Mouse (Mus musculus): ENCODE results near the gene Garnl3. TPM values are rescaled to one million over a fixed set of nuclear protein-coding genes. Genes with fewer than 3 reads are reported as not detected.
"Not testable (repeated sequence)": the region's sequence is repeated elsewhere in the genome, so short reads cannot be mapped to it uniquely, and the experiment has no call there.

Garnl3 gene
- polyA plus RNA-seq, 1 experiment from 2014 or later: 2.1 TPM

DNA sequence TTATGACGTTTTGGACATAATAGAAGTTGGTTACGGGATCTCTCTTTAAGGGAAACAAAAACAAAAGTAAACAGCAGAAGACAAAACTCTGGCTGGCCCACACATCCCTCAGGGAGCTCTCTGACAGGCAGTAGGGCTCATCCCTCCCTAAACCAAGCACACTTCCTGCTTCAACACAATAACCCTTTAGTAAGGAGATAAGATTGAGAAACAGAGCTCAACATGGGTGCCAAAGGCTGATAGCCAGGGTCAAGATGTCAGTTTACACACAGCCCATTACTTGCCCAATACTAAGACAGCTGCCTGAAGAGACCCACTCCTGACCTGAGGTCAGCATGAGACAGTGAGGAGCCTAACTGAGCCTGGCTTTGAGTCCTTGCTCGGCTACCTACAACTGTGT is 89.9 kb downstream of the Garnl3 start:
- no peak overlapping the region for H3K9ac ChIP-seq
- no peaks in the 10 kb centered on the region for H3K27me3 ChIP-seq (replicated peaks)
- ATAC-seq: no peak
- WGBS (ENCODE audit: insufficient replicate concordance): 31% methylated on average over 3 of the region's 3 CpGs
- no peaks in the 10 kb centered on the region for H3K9me3 ChIP-seq (replicated peaks)
- no peak overlapping the region for H3K27ac ChIP-seq
- no peak overlapping the region for H3K4me3 ChIP-seq
- peaks cover 11% of the 10 kb centered on the region for H3K4me1 ChIP-seq
- H3K4me2 ChIP-seq: no peak overlapping the region
- no peaks in the 10 kb centered on the region for H3K36me3 ChIP-seq

DNA sequence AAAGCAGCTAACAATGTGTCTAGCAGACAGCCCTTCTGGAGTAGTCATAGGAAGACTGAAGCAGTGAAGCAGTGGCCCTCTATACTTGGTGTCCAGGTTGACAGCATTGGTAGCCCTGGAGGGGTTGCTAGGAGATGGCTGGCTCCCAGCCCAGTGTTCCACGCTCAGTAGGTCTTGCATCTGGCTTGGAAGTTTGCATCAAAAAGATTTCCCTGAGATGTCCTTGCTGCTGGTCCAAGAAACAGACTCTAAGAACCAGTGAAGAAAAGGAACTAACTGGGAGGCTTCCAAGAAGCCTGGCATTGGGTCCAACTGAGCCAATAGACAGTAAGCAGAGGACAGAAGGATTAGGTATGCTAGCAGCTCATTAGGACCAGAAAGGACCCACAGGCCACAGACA is 94.0 kb downstream of the Garnl3 start:
- no peaks in the 10 kb centered on the region for H3K27me3 ChIP-seq (replicated peaks)
- no peak overlapping the region for H3K9ac ChIP-seq
- no peak overlapping the region for H3K4me3 ChIP-seq
- 50% methylated on average over 1 of the region's 1 CpGs for WGBS (ENCODE audit: insufficient replicate concordance)
- H3K36me3 ChIP-seq: no peaks in the 10 kb centered on the region
- no peak overlapping the region for H3K27ac ChIP-seq
- H3K4me1 ChIP-seq: peaks cover 11% of the 10 kb centered on the region
- no peak for ATAC-seq
- H3K9me3 ChIP-seq (replicated peaks): no peaks in the 10 kb centered on the region
- no peak overlapping the region for H3K4me2 ChIP-seq

DNA sequence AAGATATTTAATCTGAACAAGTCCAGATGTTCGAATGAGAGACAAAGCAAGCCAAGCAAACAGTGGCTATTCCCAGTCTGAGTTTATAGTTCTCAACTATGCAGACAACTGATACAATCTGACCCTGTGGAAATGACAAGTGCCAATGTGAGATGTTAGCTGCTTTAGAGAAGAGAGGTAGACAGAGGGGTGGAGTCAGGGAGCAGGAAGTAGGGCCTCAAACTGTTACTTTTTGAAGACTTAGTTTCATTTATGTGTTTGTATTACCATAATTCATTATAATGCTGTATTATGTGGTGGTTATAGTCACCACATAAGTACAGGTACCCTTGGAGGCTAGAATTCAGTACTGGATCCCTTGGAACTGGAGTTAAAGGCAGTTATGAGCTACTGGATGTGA is 96.2 kb downstream of the Garnl3 start:
- Histone ChIP-seq H3K4me2 (no peak overlapping the region), H3K9ac (no peak overlapping the region), H3K27ac (no peak overlapping the region), H3K4me1 (0 out of 2 replicates have a peak, but pooled peaks cover 3% of the 10 kb centered on the region), H3K9me3 (replicated peaks) (no peaks in the 10 kb centered on the region), H3K36me3 (no peaks in the 10 kb centered on the region), H3K4me3 (no peak overlapping the region), H3K27me3 (replicated peaks) (no peaks in the 10 kb centered on the region)
- 46% methylated on average over 1 of the region's 1 CpGs for WGBS (ENCODE audit: insufficient replicate concordance)
- ATAC-seq: no peak

DNA sequence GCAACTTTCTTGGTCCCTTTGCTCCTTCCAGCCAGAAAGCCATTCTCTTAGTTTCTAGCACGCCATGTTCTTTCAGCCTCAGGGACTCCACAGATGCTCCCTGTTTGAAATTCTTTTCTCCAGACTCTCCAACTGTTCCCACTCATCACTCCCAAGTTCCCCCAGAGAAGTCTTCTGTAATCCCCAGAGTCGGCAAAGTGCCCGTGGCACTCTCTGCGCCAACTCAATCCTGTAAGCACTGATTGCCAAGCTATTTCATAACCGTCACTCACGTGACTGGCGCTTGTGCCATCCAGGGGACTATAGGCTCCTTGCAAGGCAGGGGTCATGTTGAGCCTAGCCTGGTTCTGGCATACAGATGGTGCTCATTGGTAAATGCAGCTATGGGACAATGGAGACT is 98.2 kb downstream of the Garnl3 start:
- no peak overlapping the region for H3K4me2 ChIP-seq
- ATAC-seq: no peak
- H3K9ac ChIP-seq: no peak overlapping the region
- H3K4me1 ChIP-seq: 0 out of 2 replicates have a peak, but pooled peaks cover 3% of the 10 kb centered on the region
- H3K36me3 ChIP-seq: no peaks in the 10 kb centered on the region
- no peak overlapping the region for H3K27ac ChIP-seq
- no peaks in the 10 kb centered on the region for H3K27me3 ChIP-seq (replicated peaks)
- WGBS (ENCODE audit: insufficient replicate concordance): 84% methylated on average over 7 of the region's 7 CpGs
- no peak overlapping the region for H3K4me3 ChIP-seq
- H3K9me3 ChIP-seq (replicated peaks): no peaks in the 10 kb centered on the region

DNA sequence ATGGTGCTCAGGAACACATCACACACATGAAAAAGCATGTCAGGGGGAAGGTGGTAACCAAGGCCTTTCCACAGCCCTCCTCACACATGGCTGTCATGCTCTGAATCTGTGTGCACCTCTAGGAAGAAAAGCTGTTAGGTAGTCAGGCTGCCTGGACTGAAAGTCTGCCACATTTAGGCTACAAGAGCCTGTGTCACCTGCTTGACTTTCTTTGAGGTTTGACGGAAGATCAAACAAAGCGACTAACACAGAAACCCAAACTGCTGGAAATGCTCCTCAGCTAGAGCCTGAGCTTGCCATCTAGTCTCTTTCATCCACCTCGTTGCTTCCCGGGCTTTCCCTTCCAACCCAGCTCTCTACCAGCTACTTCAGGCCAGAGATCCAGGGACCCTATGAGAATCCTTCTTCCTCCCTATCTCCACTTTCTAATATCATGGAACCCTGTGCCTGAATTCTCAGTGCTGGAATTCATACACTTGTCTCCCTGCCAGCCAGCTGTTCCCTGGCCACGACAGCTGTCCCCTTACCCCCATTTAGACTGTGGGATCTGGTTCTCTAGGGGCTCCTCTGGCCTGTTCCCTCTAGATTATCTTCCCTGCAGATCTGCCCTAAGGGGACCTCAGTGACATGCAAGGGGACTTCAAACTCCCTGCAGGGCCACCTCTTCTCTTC is 98.9 kb downstream of the Garnl3 start:
- Histone ChIP-seq H3K9me3 (replicated peaks) (no peaks in the 10 kb centered on the region), H3K27me3 (replicated peaks) (no peaks in the 10 kb centered on the region), H3K4me1 (0 out of 2 replicates have a peak, but pooled peaks cover 3% of the 10 kb centered on the region), H3K9ac (no peak overlapping the region), H3K27ac (no peak overlapping the region), H3K4me2 (no peak overlapping the region), H3K4me3 (no peak overlapping the region), H3K36me3 (no peaks in the 10 kb centered on the region)
- ATAC-seq: no peak
- 59% methylated on average over 5 of the region's 5 CpGs for WGBS (ENCODE audit: insufficient replicate concordance)

DNA sequence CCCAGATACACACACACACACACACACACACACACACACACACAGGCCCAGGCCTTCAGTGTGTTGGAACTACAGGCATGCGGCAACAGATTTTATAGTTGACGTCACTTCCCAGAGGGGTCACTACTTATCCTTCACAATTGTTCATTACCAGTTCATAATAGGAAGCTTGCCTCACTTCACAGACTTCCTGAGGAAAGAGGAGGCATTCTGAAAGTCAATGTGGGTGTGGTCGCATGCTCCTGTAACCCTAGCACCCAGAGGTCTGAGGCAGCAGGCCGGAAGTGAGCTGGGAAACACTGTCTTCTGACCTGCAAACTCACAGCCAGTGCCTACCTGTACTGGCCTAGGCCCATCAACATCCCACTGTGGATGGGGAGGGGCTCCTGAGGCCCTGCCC is 106.4 kb downstream of the Garnl3 start:
- Histone ChIP-seq H3K4me1 (0 out of 2 replicates have a peak, but pooled peaks cover 3% of the 10 kb centered on the region), H3K9ac (no peak overlapping the region), H3K9me3 (replicated peaks) (no peaks in the 10 kb centered on the region), H3K4me2 (no peak overlapping the region), H3K27ac (no peak overlapping the region), H3K36me3 (no peaks in the 10 kb centered on the region), H3K27me3 (replicated peaks) (no peaks in the 10 kb centered on the region), H3K4me3 (no peak overlapping the region)
- no peak for ATAC-seq
- WGBS (ENCODE audit: insufficient replicate concordance): 63% methylated on average over 4 of the region's 4 CpGs

DNA sequence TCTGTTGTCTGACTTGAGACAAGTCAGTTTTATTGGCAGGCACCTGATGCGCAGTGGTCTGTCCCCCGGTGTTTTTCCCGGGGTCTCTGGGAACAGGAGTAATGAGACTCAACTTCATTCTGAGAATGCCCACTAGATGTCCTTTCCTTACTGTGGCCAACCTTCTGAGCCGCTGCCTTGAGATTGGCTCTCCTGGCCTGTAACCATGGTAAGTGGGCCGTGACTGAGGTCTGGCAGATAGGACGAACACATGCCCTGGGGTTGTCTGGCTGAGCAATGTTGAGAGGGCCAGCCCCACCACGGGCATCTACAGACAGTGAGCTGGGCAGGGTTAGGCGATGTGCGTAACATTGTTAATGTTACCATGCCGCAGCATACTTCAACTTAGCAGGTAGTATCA is 106.9 kb downstream of the Garnl3 start:
- WGBS (ENCODE audit: insufficient replicate concordance): 61% methylated on average over 10 of the region's 10 CpGs

DNA sequence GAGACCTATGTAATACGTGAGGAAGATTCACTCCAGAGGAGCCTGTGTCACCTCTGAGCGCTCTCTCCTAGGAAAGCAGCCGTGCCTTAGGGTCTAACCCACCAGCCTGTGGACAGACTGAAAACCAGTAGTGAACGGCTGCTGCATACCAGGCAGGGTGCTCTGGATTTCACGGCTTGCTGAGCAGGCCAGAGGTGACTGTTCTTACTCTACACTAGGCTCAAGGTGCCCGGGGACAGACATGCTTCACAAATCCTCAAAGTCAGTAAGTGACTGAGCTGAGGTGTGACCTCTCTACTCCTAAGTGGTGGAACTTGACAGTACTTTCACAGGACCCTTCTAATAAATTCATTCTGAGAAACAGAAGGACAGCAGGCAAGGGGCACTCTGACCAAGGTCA is 108.6 kb downstream of the Garnl3 start:
- ATAC-seq: no peak
- 69% methylated on average over 6 of the region's 6 CpGs for WGBS (ENCODE audit: insufficient replicate concordance)
- no peak overlapping the region for H3K4me2 ChIP-seq
- no peak overlapping the region for H3K9ac ChIP-seq
- H3K4me3 ChIP-seq: no peak overlapping the region
- 0 out of 2 replicates have a peak, but pooled peaks cover 3% of the 10 kb centered on the region for H3K4me1 ChIP-seq
- H3K36me3 ChIP-seq: no peaks in the 10 kb centered on the region
- H3K27me3 ChIP-seq (replicated peaks): 0 out of 2 replicates have a peak, but pooled peaks cover 4% of the 10 kb centered on the region
- no peak overlapping the region for H3K27ac ChIP-seq
- no peaks in the 10 kb centered on the region for H3K9me3 ChIP-seq (replicated peaks)

More for the DNA sequence above, 106.9 kb downstream of the Garnl3 start:
- Histone ChIP-seq H3K36me3 (no peaks in the 10 kb centered on the region), H3K4me1 (0 out of 2 replicates have a peak, but pooled peaks cover 3% of the 10 kb centered on the region), H3K4me2 (no peak overlapping the region), H3K9ac (no peak overlapping the region), H3K27ac (no peak overlapping the region), H3K9me3 (replicated peaks) (no peaks in the 10 kb centered on the region), H3K27me3 (replicated peaks) (no peaks in the 10 kb centered on the region), H3K4me3 (no peak overlapping the region)
- no peak for ATAC-seq

DNA sequence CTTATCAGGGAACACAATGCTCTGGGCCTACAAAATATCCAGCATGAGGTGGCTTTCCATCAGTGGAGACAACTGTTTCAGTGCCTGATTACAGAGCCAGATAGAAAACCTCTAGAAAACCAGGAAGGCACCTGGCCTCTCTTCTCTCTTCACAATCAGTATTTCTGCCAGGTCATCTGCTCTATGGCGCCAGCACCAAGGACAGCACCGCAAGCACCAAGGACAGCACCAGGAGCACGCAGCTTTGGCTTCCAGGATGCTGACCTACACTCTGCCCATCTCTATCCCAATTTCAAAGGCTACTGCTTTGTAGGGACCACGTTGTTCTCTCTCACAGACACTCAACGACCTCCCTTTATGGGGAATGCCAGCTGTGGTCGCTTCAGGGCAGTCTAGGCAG is 113.4 kb downstream of the Garnl3 start:
- Histone ChIP-seq H3K9me3 (replicated peaks) (no peaks in the 10 kb centered on the region), H3K9ac (no peak overlapping the region), H3K27me3 (replicated peaks) (0 out of 2 replicates have a peak, but pooled peaks cover 4% of the 10 kb centered on the region), H3K4me3 (no peak overlapping the region), H3K4me1 (no peaks in the 10 kb centered on the region), H3K36me3 (no peaks in the 10 kb centered on the region), H3K4me2 (no peak overlapping the region), H3K27ac (no peak overlapping the region)
- WGBS (ENCODE audit: insufficient replicate concordance): 6% methylated on average over 6 of the region's 6 CpGs
- no peak for ATAC-seq

DNA sequence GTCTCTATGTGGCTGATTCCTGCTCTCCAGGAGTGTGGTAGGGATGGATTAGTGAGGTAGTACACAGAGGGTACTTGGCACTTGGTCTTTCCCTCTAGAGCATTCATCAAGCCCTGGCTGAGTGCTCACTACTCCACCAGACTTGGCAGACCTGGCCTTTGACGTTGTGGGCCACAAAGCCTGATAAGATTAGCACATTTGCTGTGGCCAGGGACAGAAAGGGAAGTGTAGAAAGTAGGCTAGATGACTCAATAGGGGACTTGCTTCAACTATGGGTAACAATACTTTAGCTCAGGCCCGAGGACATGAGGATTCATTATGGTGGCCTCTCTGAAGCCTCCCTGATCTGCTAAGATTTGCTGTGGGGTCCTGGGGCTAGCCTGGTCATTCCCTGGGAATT is 114.3 kb downstream of the Garnl3 start:
- H3K9ac ChIP-seq: no peak overlapping the region
- WGBS (ENCODE audit: insufficient replicate concordance): 17% methylated on average over 2 of the region's 2 CpGs

DNA sequence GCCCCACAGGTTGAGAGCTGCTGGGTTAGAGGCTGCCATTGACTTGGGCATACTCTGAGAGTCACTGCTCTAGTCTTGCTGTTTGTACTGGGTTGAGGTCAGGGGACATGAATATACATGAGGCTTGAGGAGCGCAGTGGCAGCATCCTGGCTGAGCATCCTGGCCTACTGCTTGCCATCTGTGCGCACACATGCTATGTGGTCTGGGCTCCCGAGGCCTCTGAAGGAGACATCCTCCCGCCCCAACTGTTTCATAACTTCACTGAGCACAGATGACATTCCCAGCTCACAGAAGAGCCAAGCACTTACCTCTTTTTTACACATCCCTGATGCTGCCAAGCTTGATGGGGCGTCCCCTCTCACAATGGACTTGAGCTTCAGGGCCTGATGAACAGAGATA is 116.6 kb downstream of the Garnl3 start:
- H3K36me3 ChIP-seq: no peaks in the 10 kb centered on the region
- no peaks in the 10 kb centered on the region for H3K9me3 ChIP-seq (replicated peaks)
- H3K27ac ChIP-seq: no peak overlapping the region
- H3K9ac ChIP-seq: no peak overlapping the region
- no peak overlapping the region for H3K4me2 ChIP-seq
- no peaks in the 10 kb centered on the region for H3K4me1 ChIP-seq
- H3K27me3 ChIP-seq (replicated peaks): 0 out of 2 replicates have a peak, but pooled peaks cover 4% of the 10 kb centered on the region
- WGBS (ENCODE audit: insufficient replicate concordance): 72% methylated on average over 5 of the region's 5 CpGs
- no peak for ATAC-seq
- H3K4me3 ChIP-seq: no peak overlapping the region

More for the DNA sequence above, 114.3 kb downstream of the Garnl3 start:
- Histone ChIP-seq H3K4me3 (no peak overlapping the region), H3K27me3 (replicated peaks) (0 out of 2 replicates have a peak, but pooled peaks cover 4% of the 10 kb centered on the region), H3K4me1 (no peaks in the 10 kb centered on the region), H3K9me3 (replicated peaks) (no peaks in the 10 kb centered on the region), H3K36me3 (no peaks in the 10 kb centered on the region), H3K27ac (no peak overlapping the region), H3K4me2 (no peak overlapping the region)
- ATAC-seq: no peak

DNA sequence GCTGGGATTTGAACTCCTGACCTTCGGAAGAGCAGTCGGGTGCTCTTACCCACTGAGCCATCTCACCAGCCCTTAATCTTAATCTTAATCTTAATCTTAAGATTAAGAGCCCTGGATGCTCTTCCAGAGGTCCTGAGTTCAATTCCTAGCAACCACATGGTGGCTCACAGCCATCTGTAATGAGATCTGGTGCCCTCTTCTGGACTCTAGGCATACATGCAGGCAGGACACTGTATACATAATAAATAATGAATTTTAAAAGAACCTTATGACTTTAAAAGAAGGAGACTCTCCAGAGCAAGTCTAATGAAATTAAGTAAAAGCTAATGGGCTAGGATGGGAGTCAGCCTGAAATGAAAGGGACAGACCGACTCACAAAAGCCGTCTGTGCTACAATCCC is 122.4 kb downstream of the Garnl3 start:
- not testable (repeated sequence) for H3K4me2 ChIP-seq; H3K9ac ChIP-seq; H3K9me3 ChIP-seq (replicated peaks); H3K27me3 ChIP-seq (replicated peaks); H3K27ac ChIP-seq; ATAC-seq; H3K4me1 ChIP-seq; H3K4me3 ChIP-seq; H3K36me3 ChIP-seq
- 67% methylated on average over 4 of the region's 4 CpGs for WGBS (ENCODE audit: insufficient replicate concordance)

DNA sequence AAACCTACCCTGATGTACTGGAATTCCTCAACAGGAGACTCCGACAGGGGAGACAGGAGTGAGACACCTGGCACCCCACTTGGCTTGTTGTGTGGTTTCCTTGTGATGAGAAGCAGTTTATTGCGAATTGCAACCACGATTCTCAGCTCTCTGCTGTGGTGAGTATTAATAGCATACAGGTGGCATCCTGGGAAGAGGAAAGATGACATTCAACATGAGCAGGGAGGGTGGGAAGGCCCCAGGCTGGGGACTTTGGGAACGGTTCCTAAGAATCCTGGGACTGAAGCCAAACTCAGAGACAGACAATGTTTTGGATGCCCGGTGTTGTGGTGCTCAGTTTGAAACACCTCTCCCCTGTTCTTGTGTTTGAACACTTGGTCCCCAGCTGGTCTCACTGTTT is 126.4 kb downstream of the Garnl3 start:
- 59% methylated on average over 5 of the region's 5 CpGs for WGBS (ENCODE audit: insufficient replicate concordance)
- ATAC-seq: no peak

More for the DNA sequence above, 126.4 kb downstream of the Garnl3 start:
- no peaks in the 10 kb centered on the region for H3K9me3 ChIP-seq (replicated peaks)
- no peak overlapping the region for H3K4me2 ChIP-seq
- no peaks in the 10 kb centered on the region for H3K4me1 ChIP-seq
- H3K27me3 ChIP-seq (replicated peaks): no peaks in the 10 kb centered on the region; the same call in 1 of the 2 replicates
- H3K9ac ChIP-seq: no peak overlapping the region
- no peak overlapping the region for H3K4me3 ChIP-seq
- no peak overlapping the region for H3K27ac ChIP-seq
- H3K36me3 ChIP-seq: no peaks in the 10 kb centered on the region
